Mouse (Mus musculus) testis, adult 2 months (tissue): Measurements from ENCODE around the gene Dnaaf5.

ENCODE experiments used
- CTCF ChIP-seq: fragments of 200-500 bp; IDR thresholded peaks from 2 replicates; pipeline ENCODE4 v1.5.1; 2012; ENCODE audit warnings: low read depth, mild to moderate bottlenecking, inconsistent platforms, low read length, moderate library complexity; ENCODE audit not compliant: control insufficient read depth, insufficient read depth, insufficient replicate concordance
- POLR2A ChIP-seq: fragments of 200-500 bp; IDR thresholded peaks from 2 replicates; pipeline ENCODE4 v1.6.1; 2012; ENCODE audit warnings: low read depth, mild to moderate bottlenecking, inconsistent platforms, low read length, moderate library complexity; ENCODE audit not compliant: control insufficient read depth

DNA sequence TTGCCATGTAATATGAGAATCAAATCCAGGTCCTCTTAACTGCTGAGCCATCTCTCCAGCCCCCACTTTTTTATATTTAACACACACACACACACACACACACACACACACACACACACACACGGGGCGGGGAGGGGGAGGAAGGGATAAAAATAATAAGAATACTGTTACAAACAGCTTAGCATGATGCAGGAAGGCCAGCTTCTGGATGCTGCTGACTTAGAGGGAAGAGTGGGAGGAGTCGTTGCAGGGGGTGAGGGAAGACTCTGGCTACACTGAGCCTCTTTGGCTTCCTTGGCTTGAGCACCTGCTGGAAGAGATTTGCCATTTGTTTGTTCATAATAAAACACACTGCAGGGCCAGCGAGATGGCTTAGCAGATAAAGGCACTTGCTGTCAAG, 34.9 kb downstream of the Dnaaf5 start:
- no peak for TF ChIP-seq CTCF
- TF ChIP-seq POLR2A: no peak
